Mouse (Mus musculus): Measurements from ENCODE around the gene Cfap70.

DNA sequence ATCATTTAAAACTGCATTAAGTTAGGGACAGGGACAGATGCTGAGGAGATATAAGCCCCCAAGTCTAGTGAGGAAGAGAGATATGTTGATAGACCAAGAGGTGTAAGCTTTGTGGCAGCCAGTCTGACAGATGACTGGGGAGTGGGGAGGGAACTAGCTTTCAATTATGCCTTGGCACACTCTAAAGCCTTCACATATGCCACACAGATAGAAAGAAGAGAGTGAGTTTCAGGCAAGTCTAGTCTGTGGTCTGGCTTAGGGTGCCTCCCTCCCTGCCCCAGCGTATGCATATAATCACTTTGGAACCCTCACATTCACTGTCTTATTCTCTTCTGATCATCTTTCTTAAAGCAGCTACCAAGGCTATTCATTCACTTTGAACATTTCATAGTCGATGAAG is 724 bp downstream of the Cfap70 start:
- TF ChIP-seq POLR2A (IDR thresholded peaks at IDR 0.05; ENCODE audit: insufficient read depth, low read depth, low read length) (no peak), CTCF (IDR thresholded peaks at IDR 0.05) (no peak)
